Mouse (Mus musculus) adipose tissue, adult 10 weeks (tissue): ENCODE data around the gene Hmx1. TPM values are rescaled to one million over a fixed set of nuclear protein-coding genes. Genes with fewer than 3 reads are reported as not detected.

Source experiments
- polyA plus RNA-seq: library from polyadenylated mRNA; stranded (reverse); fragments of 350-450 nt; fragmentation: Illumina TruSeq; extraction: RNeasy Lipid Tissue Mini Kit (QIAGEN cat#74804); gene quantifications from one replicate; pipeline ENCODE4 v1.2.3, GENCODE M21; 2014; ENCODE audit warnings: low read depth, low replicate concordance

Gene Hmx1
- not detected for polyA plus RNA-seq

GRCm38 (mm10) chr5:35388491-35389111 is at the start of gene Hmx1:
Gene Hmx1, plus strand, starts transcription at chr5:35389108.

Other genes with a start within 250 kb of the Hmx1 start
- 5.5 TPM for gene Adra2c, start 110.8 kb upstream of the Hmx1 start, polyA plus RNA-seq
- 8.9 TPM for gene Cpz, start 136.6 kb downstream of the Hmx1 start, polyA plus RNA-seq
- 6.1 TPM for gene Trmt44, start 186.0 kb downstream of the Hmx1 start, polyA plus RNA-seq
- 271 TPM for gene Acox3, start 193.9 kb downstream of the Hmx1 start, polyA plus RNA-seq